Mouse (Mus musculus): ENCODE data around the gene Trim13. TPM values are rescaled to one million over a fixed set of nuclear protein-coding genes. Genes with fewer than 3 reads are reported as not detected.
"Not testable (repeated sequence)": the region's sequence is repeated elsewhere in the genome, so short reads cannot be mapped to it uniquely, and the experiment has no call there.

Trim13 gene
- 10 to 100 TPM; 18.8 to 21.7 TPM for total RNA-seq (2021)
- long read RNA-seq, experiment 1, transcript Trim13-201 (3 exons, 1,550 nt), result major isoform, 9 of 21 reads
- long read RNA-seq, experiment 1, partial matches to known transcripts, result 10 of 21 reads
- long read RNA-seq, experiment 1, other reads (novel, unspliced or antisense), result 2 of 21 reads
- long read RNA-seq, experiment 2, partial matches to known transcripts, result 15 of 23 reads
- long read RNA-seq, experiment 2, other reads (novel, unspliced or antisense), result 4 of 23 reads

DNA sequence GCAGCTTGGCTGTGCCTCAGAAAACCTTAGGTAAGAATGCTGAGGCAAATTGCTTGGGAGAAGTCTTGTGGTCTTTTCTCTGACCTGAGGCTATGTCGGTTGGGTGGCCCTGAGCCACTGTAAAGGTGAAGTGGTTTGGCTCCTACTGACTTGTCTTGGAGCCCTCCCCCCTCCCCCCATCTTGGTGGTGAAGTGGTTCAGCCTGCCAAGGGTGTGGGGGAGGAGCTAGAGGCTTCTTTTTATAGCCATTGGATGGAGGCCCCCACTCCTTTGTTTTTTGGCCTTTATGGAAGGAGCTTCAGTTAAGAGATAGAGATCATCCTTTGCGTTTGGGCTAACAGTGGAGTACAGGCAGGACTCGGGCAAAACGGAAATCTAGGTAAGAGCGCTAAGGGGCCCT is at the start of gene Trim13:
Trim13 (plus strand) TSS at position 280 of the 400 bp plus-strand sequence.
- no peak for DNase-seq

DNA sequence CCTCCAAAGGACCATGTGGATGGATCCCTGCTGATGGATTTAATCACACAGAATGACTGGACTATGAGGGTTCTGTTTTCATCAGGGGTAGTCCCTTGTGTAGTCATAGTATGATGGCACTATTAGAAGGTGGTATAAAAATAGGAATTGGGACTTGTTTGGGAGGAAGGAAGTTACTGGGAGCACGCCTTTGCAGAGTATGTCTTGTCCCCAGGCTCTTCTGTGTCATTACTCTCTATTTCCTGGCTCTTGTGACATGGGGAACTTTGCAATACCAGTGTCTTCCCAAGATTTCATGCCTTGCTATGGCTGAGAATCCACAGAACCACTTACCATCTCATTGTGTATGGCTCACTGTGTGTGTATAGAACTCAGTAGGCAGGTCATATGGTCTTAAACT is 49.4 kb upstream of the Trim13 start:
- DNase-seq, result no peak

DNA sequence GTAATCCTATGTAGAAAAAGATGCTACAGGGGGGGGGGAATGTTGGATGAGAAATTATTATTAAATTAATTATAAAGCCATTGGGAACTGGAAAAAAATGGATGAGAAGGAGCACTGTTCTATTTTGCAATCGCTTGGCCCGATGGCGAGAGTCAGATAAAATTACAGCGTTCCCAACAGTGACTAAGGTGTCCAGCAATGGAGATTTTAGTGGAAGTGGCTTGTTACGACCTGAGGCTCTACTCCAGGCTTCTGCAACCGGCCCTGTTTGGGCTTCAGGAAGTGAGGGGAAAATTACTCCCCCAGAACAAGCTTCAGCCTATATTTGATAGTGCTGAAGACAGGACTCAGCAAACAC is 42.1 kb upstream of the Trim13 start:
- no peak for DNase-seq

DNA sequence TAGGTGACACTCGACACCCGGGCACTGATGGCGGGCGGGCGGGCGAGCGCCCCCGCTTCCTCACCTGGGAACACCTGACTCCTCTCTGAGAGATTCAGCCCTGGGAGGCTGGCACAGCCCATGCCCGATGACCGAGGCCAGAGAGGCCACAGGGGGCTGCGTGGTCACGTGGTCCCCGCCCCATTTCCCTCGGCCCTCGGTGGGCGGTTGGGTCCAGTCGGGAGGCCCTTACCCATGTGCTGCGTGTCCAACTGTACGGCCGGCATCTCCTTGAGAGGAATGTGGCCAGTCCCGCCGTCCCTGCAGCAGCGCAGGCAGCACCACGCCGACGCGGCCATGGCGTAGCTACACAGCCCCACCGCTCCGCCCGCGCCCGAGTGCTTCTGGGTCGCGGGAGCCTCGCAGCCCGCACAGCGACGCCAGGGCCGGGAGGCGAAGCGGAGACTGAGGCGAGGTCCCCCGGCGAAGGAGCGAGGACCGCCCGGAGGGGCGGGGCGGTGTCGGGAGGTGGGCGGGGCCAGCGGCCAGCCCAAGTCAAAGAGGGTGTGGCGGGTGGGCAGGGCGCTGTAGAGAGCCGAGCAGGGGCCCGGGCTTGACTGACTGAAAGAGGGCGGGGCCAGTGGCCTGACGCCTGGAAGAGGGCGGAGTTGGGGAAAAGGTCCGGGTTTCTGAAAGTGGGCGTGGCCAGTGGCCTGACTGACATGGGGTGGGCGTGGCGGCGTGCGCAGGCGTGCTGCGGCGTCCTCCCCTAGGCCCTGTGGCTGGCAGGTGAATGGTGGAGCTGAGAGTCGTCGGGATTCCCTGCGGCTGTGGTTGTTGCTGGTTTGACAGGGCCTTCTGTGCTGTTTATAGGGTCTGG is 41.5 kb upstream of the Trim13 start, which contains the start of gene Spryd7:
Spryd7 (minus strand) TSS at position 598 of the 859 bp plus-strand sequence.
- peak; percentile 95 for DNase-seq

DNA sequence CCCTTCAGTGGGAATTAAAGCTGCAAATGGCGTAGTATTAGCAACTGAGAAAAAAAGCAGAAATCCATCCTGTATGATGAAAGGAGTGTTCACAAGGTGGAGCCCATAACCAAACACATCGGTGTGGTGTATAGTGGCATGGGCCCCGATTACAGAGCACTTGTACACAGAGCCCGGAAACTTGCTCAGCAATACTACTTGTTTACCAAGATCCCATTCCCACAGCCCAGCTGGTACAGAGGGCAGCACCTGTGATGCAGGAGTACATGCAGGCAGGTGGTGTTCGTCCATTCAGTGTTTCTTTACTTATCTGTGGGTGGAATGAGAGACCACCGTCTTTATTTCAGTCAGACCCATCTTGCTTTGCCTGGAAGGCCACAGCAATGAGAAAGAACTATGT is 39.1 kb upstream of the Trim13 start:
- no peak for DNase-seq

DNA sequence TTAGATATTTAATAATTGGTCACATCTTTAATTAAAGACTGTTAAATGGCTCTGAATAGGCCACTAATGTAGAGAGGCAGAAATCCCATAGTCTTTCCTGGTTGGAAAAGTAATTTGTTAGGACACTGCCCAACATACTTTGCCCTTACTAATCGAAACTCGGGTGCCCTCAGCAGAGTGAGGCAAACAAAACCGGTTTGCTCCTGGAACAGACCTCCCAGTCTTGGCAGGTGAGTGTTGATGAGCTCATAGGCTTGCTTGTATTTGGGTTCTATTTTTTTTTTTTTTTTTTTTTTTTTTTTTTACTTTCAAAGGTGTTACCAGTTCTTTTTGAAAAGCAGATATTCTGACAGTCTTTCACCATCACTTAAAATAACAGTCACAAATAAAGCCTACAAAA is 38.2 kb upstream of the Trim13 start:
- DNase-seq, result no peak

DNA sequence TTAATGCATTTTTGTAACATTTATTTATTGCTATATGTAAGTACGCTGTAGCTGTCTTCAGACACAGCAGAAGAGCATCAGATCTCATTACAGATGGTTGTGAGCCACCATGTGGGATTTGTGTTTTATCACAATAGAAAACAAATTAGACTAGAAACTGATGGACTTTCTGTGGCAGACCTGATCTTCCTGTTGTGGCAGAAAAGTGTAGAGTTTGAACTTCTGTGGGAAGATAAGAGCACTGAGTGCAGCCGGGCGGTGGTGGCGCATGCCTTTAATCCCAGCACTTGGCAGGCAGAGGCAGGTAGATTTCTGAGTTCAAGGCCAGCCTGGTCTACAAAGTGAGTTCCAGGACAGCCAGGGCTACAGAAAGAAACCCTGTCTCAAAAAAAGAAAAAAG is 31.8 kb upstream of the Trim13 start:
- not testable (repeated sequence) for DNase-seq

DNA sequence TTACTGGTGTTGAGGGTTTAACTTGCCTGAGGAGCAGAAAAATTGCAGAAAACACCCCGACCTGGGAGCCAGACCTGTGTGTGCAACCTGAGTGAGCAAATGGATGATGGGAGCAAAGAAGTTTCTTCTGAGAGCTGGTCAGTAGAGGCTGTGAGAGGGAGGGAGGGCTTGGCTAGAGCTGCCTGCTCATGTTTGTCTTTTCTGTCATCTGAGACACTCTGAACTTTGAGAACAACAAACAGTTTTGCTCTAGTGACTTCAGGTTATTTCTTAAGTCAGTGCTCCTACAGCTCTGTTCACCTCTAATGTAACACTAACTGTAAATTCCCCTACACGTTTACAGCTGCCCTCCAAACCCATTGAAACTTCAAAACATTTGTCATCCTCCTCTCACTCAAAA is 28.7 kb upstream of the Trim13 start:
- no peak for DNase-seq

DNA sequence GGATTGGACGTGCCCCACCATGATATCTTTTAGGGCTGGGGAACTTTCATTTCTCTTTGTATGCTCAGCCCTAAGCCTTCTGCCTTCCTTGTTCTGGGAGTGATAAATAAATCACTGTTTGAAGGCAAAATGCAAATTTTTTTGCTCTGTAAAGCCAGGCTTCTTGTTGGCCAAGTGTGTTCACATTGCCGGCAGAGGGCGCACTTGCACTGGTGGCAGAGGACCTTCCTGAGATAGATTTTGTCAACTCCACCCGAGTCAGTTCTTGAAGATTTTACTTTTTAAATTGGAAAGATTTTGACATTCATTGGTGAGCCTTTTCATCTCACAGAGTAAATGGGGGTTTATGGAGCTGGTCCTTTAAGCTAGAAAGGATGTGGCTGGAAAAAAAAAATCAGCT is 26.7 kb upstream of the Trim13 start:
- DNase-seq, result peak; percentile 95

DNA sequence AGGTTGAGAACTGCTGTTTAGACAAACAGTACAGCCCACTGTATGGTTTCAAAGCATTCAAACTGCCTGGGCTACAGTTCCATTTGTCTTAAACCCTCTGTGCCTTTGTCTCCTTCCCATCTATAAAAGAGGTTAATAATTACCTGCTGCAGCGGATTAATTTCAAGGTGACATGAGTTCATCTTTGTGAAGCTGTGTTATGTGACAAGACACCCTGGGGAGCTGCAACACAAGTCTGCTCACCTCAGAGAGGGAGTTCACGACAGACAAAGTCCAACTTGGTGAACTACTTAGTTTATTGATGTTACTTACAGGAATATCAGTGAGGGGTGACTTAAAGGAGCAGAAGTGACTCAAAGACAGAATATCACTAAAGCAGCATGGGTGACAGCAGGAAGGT is 25.9 kb upstream of the Trim13 start:
- DNase-seq, result no peak

DNA sequence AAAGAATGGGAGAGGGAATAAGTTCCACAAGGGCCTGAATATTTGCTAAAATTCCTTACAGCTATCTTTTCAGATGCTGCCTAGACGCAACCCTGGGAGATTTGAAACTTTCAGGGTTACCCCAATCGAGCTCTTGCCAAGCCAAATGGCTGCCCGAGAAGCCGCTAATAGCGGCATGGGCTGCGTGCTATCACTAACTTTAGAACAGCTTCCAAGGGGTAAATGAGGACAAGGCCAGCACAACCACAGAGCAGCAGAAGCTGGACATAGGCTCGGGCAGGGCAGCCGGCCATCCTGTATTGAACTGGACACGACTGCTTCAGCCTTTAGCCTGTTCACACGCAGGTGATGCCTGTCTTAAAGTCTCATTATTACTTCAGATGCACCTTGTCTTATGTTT is 23.0 kb upstream of the Trim13 start:
- DNase-seq, result peak; percentile 38

DNA sequence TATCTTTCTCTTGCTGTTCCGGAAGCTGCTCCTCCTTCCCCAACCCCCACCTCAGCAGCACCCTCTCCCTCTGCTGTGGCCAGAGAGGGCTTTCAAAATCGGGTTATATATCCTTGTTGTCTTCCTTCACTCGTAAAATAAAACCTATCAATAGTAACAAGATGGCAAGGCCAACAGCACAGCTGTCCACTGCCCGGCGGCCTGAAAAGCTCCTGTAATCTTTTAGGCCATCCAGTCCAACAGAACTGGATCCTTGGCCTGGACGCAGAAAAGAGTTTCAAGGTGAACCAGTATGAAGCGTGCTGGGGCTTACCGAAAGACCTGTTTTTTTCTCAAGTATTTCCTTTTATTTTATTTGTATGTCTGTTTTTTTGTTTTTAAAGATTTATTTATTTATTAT is 22.1 kb upstream of the Trim13 start:
- peak; percentile 16 for DNase-seq

DNA sequence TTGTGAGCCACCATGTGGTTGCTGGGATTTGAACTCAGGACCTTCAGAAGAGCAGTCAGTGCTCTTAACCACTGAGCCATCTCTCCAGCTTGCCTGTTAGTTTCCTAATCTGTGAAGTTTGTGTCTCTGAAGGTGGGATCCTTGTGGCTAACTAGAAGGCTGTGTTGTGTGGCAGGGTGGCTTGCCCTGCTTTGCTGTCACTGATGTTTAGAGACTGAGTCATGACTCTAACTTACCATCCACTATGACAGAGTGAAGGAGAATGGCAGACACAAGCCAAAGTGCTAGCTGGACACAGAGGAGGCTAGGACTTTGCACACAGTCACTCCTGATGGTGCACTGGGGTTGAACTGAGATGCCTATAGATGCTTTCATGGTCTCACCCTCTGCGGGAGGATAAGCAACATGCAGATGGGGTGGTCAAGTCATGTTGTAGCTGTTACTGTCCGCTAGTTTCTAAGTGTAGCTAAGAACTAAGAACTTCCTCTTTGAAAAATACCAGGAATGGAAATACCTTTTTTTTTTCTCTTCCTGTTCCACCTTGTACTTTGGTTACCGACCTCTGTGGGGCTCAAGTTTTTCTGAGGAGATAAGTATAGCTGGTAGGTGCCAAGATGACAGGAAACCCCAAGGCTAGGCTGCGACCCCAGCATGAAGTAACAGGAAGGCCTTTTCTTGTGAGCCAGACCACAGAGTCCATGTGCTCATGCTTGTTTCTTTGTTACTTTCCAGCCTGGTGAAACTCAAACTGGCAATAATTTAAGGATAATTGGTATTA is 8.6 kb upstream of the Trim13 start:
- no peak for DNase-seq

DNA sequence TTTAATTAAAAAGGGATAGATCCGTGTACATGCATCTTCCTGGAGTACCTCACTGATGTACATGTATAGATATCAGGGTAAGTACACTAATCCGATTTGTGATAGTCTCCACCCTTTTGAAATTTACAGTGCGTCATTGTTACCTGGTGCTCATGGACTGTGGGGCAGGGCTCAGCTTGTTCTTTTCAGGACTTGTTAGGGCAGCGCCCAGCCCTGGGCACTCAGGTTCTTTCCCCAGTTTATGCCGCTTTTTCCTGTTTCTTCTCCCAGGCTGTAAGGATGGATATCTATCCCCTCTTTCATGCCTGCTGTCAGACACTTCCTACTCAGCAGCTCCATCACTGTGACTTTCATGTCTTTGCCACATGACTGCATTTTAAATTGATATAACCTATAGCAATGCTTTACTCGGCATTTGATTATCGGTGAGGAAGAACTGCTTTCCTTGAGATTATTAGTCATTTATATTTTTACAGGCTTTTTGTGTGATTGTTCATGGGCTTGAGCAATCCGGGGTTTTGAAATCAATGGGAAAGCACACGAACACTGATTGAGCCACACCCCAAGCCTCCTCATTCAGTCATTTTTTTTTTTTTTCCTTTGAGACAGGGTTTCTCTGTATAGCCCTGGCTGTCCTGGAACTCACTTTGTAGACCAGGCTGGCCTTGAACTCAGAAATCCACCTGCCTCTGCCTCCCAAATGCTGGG is 1.2 kb upstream of the Trim13 start:
- no peak for DNase-seq

DNA sequence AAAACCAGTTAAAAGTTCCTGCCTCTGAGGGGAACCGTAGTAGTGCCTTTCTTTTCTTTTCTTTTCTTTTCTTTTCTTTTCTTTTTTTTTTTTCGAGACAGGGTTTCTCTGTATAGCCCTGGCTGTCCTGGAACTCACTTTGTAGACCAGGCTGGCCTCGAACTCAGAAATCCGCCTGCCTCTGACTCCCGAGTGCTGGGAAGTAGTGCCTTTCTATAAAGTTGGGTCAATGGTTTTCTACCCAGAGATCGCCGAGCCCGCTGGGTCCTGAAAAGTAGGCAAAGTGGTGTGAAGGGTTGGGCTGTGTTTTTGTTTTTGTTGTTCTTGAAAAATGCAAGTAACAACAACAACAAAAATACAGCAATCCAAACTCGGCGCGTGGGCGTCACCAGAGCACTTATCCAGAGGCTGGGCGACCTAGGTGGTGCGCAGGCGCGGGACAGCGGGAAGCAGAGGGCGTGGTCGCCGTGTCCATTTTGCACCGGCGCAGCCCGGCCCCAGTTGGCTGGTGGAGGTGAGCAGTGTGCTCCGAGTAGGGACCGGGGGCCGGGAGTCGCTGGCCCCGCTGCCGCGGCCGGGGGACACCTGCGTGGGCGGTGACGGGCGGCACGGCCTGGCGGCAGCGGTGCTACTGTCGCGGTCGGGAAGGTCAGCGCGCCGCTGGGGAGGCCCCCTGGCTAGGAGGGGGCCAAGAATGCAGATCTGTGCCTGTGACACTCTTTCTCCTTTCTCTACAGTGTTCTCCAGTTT is 1.2 kb downstream of the Trim13 start:
- peak; percentile 90 for DNase-seq

DNA sequence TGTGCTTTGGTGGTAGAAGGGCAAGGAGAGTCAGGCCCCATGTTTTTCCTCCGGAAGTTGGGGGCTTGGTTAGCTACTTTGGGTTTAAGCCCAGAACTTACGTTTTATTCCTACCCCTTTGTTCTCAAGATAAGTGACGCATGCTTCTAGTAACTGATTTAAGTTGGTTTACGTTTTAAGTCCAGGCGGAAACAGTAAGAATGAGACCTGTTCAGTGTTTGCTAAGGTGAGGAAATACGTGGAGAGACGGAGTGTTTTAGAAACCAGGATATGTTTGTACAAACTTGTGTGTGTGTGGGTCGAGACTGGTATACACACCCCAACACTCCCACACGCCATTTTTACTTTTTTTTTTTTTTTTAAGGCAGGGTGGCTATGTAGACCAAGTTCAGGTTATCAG is 3.3 kb downstream of the Trim13 start:
- DNase-seq, result no peak

DNA sequence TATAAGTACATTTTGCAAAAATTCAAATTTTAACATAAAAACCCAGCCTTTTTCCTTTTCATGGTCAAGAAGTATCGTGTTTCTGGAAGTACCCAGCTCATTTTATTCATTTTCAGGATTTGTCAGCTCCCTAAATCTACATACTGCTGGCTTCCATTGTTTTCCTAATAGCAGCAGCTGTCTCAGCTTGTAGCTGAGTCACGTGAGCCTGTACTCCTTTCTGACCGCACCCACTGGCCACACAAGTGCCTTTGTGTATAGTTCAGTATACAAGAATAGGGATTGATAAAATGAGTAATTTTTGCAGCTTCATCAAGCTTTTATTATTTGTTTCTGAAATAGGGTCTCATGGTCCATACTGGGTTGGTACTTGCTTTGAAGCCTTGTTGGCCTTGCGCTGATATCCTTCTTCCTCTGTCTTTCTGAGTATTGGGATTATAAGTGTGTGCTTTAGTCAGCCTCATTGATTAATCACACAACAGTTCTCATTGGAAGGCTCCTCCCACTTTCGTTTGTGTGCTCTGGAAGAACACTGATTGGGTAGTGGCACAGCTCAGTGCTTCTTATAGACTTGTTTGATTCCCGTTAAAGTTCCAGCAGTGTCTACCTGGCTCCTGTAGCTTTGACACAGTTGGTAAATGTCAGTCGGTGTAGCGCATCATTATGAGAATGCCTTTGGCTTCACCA is 5.2 kb downstream of the Trim13 start:
- DNase-seq, result no peak

DNA sequence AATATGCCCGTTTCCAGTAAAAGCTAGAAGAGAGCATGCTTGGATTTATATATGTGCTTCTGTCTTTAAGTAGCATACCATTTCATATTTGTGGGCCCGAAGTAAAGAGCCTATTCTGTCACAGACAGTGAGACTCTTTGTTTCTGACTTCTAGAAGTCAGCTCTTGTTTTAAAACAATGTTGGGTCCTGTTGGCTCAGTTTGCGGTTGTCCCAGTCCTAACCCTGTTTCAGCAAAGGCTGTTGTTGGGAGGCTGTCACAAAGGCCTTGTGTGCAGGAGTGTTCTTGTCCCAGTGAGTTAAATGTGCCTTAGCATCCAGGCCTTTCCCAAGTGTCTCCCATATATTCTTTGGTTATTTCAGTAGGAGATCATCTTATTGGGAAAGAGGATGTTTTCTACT is 6.0 kb downstream of the Trim13 start:
- DNase-seq, result no peak

DNA sequence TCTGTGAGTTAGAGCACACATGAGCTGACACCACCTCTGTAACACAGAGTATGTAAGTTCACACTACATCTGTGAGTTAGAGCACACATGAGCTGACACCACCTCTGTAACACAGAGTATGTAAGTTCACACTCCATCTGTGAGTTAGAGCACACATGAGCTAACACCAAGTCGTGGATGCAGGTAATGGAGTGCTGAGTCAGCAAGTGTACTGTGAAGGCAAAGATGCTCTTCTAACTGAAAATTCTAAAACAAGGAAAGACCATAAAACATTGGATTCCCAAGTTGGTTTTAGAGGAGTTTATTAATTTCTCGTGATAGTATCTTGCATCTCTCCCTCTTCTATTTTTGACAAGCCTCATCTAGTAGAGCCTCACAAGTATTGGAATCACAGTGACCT is 8.0 kb downstream of the Trim13 start:
- not testable (repeated sequence) for DNase-seq

DNA sequence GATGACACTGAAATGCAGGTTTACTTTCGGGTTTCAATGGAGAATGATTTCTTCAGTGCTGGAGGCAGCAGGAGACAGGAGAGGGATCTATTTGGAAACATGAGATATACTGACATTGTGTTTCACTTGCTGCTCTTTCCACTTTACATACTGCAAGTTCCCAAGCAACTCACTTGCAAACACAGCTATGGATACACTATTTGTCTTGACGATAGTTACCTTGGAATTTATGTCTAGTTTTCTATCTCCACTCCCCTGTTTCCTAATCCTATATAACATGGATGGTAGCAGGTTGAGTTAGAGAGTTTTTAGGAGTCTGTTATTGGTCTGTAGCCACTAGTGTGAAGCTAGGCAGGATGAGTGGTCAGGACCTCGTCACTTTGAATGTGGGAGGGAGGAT is 9.1 kb downstream of the Trim13 start, which contains the start of gene Kcnrg:
Kcnrg (plus strand) TSS at position 301 of the 400 bp plus-strand sequence.
- no peak for DNase-seq

DNA sequence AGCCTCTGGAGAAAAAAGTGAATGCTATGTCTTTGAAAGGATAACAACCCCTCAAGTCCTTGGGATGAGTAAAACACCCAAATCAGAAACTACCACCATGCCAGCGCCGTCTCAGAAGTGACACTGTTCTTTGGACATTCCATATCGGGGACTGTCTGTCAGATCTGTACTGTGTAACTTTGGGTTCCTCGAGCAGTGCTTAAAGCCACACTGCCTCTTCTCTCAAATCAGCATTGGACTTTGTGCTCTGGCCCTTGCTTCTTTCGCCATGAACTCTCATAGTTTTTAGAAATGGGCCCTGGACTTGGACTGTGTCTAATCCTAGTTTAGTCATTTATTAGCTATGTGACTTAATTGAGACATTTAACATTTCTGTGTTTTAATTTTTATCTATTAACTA is 13.7 kb downstream of the Trim13 start:
- no peak for DNase-seq

Measured in gastrocnemius, postnatal 10 days (tissue).